Mouse (Mus musculus) myocyte (in vitro differentiated cells): Measurements from ENCODE around the gene Timm9. TPM values are rescaled to one million over a fixed set of nuclear protein-coding genes. Genes with fewer than 3 reads are reported as not detected.

Source experiments
- H3K27me3 ChIP-seq: one replicate; pipeline ENCODE4 v1.6.1; 2011; ENCODE audit not compliant: control insufficient read depth, insufficient read depth, insufficient read length
- H3K36me3 ChIP-seq: one replicate; pipeline ENCODE4 v1.6.1; 2011; ENCODE audit not compliant: control insufficient read depth, insufficient read depth
- H3K4me2 ChIP-seq: one replicate; pipeline ENCODE4 v1.6.1; 2011; ENCODE audit warnings: low read depth, control low read depth
- H3K4me3 ChIP-seq: one replicate; pipeline ENCODE4 v1.5.1; 2011; ENCODE audit warnings: mild to moderate bottlenecking, control low read depth, moderate library complexity
- H3K79me2 ChIP-seq: one replicate; pipeline ENCODE4 v1.6.1; 2011; ENCODE audit not compliant: control insufficient read depth, insufficient read depth
- H3ac ChIP-seq: one replicate; pipeline ENCODE4 v1.6.1; 2011; ENCODE audit not compliant: control insufficient read depth, insufficient read length
- CEBPB ChIP-seq: IDR thresholded peaks from 2 replicates; pipeline ENCODE4 v1.6.1; 2011; ENCODE audit warnings: mild to moderate bottlenecking, moderate library complexity; ENCODE audit not compliant: poor library complexity, insufficient read depth, severe bottlenecking
- E2F4 ChIP-seq: IDR thresholded peaks from one replicate; pipeline ENCODE4 v1.6.1; 2011; ENCODE audit warnings: mild to moderate bottlenecking, control low read depth, moderate library complexity; ENCODE audit not compliant: insufficient read depth
- MAX ChIP-seq: IDR thresholded peaks from one replicate; pipeline ENCODE4 v1.6.1; 2011; ENCODE audit warnings: low read depth, mild to moderate bottlenecking, control low read depth
- MYOD1 ChIP-seq, 3 experiments: IDR thresholded peaks; one replicate each; pipeline ENCODE4 v1.6.1; 2011; ENCODE audit warnings: control low read depth in 2 of 3, low read depth in 2 of 3, mild to moderate bottlenecking in 2 of 3, moderate library complexity in 1 of 3; ENCODE audit not compliant: insufficient read length in 2 of 3, control insufficient read depth in 1 of 3
- MYOG ChIP-seq, 3 experiments: IDR thresholded peaks; one replicate each; pipeline ENCODE4 v1.6.1; 2011; ENCODE audit warnings: control low read depth in 2 of 3, low read depth in 2 of 3, mild to moderate bottlenecking in 2 of 3; ENCODE audit not compliant: insufficient read length in 2 of 3, control insufficient read depth in 1 of 3, insufficient read depth in 1 of 3
- POLR2A ChIP-seq: IDR thresholded peaks from one replicate; pipeline ENCODE4 v1.6.1; 2011; ENCODE audit warnings: low read depth, mild to moderate bottlenecking, control low read depth, moderate library complexity; ENCODE audit not compliant: insufficient read length
- POLR2AphosphoS2 ChIP-seq: IDR thresholded peaks from one replicate; pipeline ENCODE4 v1.6.1; 2011; ENCODE audit warnings: low read depth, control low read depth; ENCODE audit not compliant: insufficient read length
- REST ChIP-seq: IDR thresholded peaks from one replicate; pipeline ENCODE4 v1.6.1; 2011; ENCODE audit warnings: mild to moderate bottlenecking, control low read depth, moderate library complexity; ENCODE audit not compliant: insufficient read depth, insufficient read length
- SRF ChIP-seq: IDR thresholded peaks from one replicate; pipeline ENCODE4 v1.6.1; 2011; ENCODE audit warnings: low read depth; ENCODE audit not compliant: control insufficient read depth, insufficient read length
- TCF12 ChIP-seq: IDR thresholded peaks from one replicate; pipeline ENCODE4 v1.6.1; 2011; ENCODE audit warnings: mild to moderate bottlenecking, control low read depth; ENCODE audit not compliant: poor library complexity, insufficient read depth, severe bottlenecking
- TCF3 ChIP-seq: IDR thresholded peaks from one replicate; pipeline ENCODE4 v1.6.1; 2011; ENCODE audit warnings: low read depth, control low read depth; ENCODE audit not compliant: insufficient read length
- USF1 ChIP-seq: IDR thresholded peaks from one replicate; pipeline ENCODE4 v1.6.1; 2011; ENCODE audit warnings: low read depth, mild to moderate bottlenecking, control low read depth, moderate library complexity
- polyA plus RNA-seq: library from polyadenylated mRNA; unstranded; fragments of >200 nt; fragmentation: generic; extraction: Trizol; gene quantifications from one replicate; pipeline ENCODE4 v1.2.1, GENCODE M21; 2012; ENCODE audit warnings: missing spikeins

The Timm9 gene
- polyA plus RNA-seq, 1 experiment = 38.0 TPM

DNA sequence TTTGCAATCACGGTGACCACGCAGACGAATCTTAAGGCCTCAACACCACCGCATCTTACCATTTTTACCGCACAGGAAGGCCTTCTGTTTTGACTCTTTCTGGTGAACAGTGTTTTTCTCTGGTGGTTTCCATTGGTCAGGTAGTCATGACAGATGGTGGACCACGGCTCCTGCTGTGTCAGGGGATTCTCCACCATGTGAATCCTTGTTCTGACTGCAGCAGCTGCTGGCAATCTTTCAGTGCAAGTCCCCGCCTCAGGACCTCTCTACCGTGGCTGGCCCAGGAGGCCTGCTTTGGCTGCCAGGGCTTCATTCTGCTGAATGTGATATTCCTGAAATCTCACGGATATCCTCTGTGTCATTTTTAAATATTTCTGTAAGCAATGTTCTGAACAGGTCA is 13.2 kb downstream of the Timm9 start:
- H3K79me2 ChIP-seq = peaks cover 6% of the 10 kb centered on the region
- H3K27me3 ChIP-seq = no peaks in the 10 kb centered on the region
- H3K4me2 ChIP-seq = no peak overlapping the region
- TF ChIP-seq USF1 (no peak), MYOG (IDR thresholded peaks at IDR 0.05; ENCODE audit: control insufficient read depth in 1 of 3, insufficient read depth in 1 of 3, insufficient read length in 2 of 3, low read depth in 2 of 3) (no peak), CEBPB (no peak), POLR2A (no peak), POLR2AphosphoS2 (no peak)
- H3K36me3 ChIP-seq = peaks cover 24% of the 10 kb centered on the region
- no peak overlapping the region for H3K4me3 ChIP-seq
- H3ac ChIP-seq = no peak overlapping the region

- no peak overlapping the region for H3K4me3 ChIP-seq
- no peak overlapping the region for H3K4me2 ChIP-seq
- H3K36me3 ChIP-seq = peaks cover 24% of the 10 kb centered on the region
- H3ac ChIP-seq = no peak overlapping the region
- TF ChIP-seq E2F4 = no peak
- no peak for TF ChIP-seq MYOD1 (IDR thresholded peaks at IDR 0.05; ENCODE audit: control insufficient read depth in 1 of 3, insufficient read length in 2 of 3, low read depth in 2 of 3)
- no peak for TF ChIP-seq POLR2AphosphoS2
- TF ChIP-seq TCF12 = no peak
- no peak for TF ChIP-seq SRF
- no peak for TF ChIP-seq MYOG (IDR thresholded peaks at IDR 0.05; ENCODE audit: control insufficient read depth in 1 of 3, insufficient read depth in 1 of 3, insufficient read length in 2 of 3, low read depth in 2 of 3)
- no peak for TF ChIP-seq REST
- TF ChIP-seq TCF3 = no peak
- TF ChIP-seq CEBPB = no peak
- TF ChIP-seq MAX = no peak
- TF ChIP-seq USF1 = no peak
- no peak for TF ChIP-seq POLR2A
- peaks cover 6% of the 10 kb centered on the region for H3K79me2 ChIP-seq
- no peaks in the 10 kb centered on the region for H3K27me3 ChIP-seq
These were observed 13.8 kb downstream of the Timm9 start for GRCm38 (mm10) chr12:71122731-71123130.

- Histone ChIP-seq H3ac (no peak overlapping the region), H3K27me3 (no peaks in the 10 kb centered on the region), H3K79me2 (no peaks in the 10 kb centered on the region), H3K4me3 (no peak overlapping the region), H3K4me2 (no peak overlapping the region), H3K36me3 (no peaks in the 10 kb centered on the region)
- no peak for TF ChIP-seq REST
- TF ChIP-seq USF1 = no peak
- TF ChIP-seq MYOD1 (IDR thresholded peaks at IDR 0.05; ENCODE audit: control insufficient read depth in 1 of 3, insufficient read length in 2 of 3, low read depth in 2 of 3) = no peak
These were observed 20.1 kb downstream of the Timm9 start for GRCm38 (mm10) chr12:71116411-71116810.

DNA sequence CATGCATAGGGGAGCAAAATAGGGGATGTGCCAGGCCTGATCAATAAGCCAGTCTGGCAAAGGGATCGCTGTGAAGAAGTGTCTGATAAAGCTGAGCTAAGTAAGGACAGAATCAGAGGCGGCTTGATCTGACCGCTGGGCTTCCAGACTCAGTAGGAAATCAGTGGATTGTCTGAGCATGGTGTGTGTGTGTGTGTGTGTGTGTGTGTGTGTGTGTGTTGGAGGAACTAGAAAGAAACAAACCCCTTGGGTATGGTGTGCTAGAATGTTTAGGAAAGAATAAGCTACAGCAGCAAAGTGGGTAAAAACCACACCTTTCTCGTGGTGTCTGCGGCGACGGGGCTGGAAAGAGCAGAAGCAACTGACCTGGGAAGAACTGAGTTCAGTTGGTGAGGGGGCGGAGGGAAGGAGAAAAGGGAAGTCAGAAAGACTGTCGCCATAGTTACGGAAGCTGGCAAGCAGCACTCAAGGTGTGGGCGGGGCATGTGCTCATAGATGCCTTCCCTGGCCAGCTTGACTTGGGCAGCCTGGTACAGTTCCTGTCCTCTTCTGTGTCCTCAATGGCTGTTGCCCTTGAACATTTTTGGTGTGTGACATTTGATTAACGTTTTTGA is 22.7 kb downstream of the Timm9 start:
- Histone ChIP-seq H3K27me3 (no peaks in the 10 kb centered on the region), H3K4me2 (no peak overlapping the region)

DNA sequence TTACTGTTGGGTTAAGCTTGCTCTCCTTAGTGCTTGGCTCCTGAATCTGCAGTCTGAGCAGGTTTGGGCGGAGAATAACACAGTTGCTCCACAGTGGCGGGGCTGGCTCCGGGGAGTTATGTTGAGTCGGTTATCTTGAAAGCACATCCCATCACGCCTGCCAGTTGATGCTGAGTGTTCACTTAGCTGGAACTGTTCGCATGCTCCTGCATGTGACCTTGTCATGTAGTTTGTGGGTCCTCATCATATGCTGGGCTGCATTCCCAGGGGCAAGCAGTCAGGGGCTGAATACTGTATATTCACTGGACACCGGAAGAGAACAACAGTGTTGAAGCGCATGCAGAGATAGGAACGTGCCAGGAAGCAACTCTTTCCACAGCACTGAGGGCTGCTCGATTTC is 23.4 kb downstream of the Timm9 start:
- Histone ChIP-seq H3K36me3 (no peaks in the 10 kb centered on the region), H3ac (no peak overlapping the region), H3K27me3 (no peaks in the 10 kb centered on the region), H3K79me2 (no peaks in the 10 kb centered on the region), H3K4me3 (no peak overlapping the region), H3K4me2 (no peak overlapping the region)
- no peak for TF ChIP-seq CEBPB
- no peak for TF ChIP-seq E2F4

More for the DNA sequence above, 22.7 kb downstream of the Timm9 start:
- TF ChIP-seq E2F4 = no peak
- no peak for TF ChIP-seq MAX
- no peak for TF ChIP-seq POLR2A
- TF ChIP-seq TCF3 = no peak
- no peak for TF ChIP-seq MYOG (IDR thresholded peaks at IDR 0.05; ENCODE audit: control insufficient read depth in 1 of 3, insufficient read depth in 1 of 3, insufficient read length in 2 of 3, low read depth in 2 of 3)
- TF ChIP-seq CEBPB = no peak
- TF ChIP-seq TCF12 = no peak
- H3K4me3 ChIP-seq = no peak overlapping the region
- no peak overlapping the region for H3ac ChIP-seq
- H3K36me3 ChIP-seq = no peaks in the 10 kb centered on the region
- no peaks in the 10 kb centered on the region for H3K79me2 ChIP-seq

GRCm38 (mm10) chr12:71111331-71111730 is 25.2 kb downstream of the Timm9 start, which contains the start of gene Tomm20l:
TSS of gene Tomm20l (plus strand) at chr12:71111428.
- Histone ChIP-seq H3K4me3 (no peak within 1 kb of the TSS), H3K79me2 (no peaks in the 10 kb centered on the region), H3K36me3 (no peaks in the 10 kb centered on the region), H3K27me3 (no peaks in the 10 kb centered on the region), H3ac (no peak within 1 kb of the TSS), H3K4me2 (no peak within 1 kb of the TSS)
- no peak for TF ChIP-seq CEBPB
- TF ChIP-seq POLR2A = no peak
- TF ChIP-seq E2F4 = no peak
- no peak for TF ChIP-seq POLR2AphosphoS2
- no peak for TF ChIP-seq TCF3
- TF ChIP-seq MYOG (IDR thresholded peaks at IDR 0.05; ENCODE audit: control insufficient read depth in 1 of 3, insufficient read depth in 1 of 3, insufficient read length in 2 of 3, low read depth in 2 of 3) = no peak
- no peak for TF ChIP-seq SRF
- TF ChIP-seq TCF12 = no peak
